Mouse (Mus musculus): ENCODE data around the gene Nprl2.

DNA sequence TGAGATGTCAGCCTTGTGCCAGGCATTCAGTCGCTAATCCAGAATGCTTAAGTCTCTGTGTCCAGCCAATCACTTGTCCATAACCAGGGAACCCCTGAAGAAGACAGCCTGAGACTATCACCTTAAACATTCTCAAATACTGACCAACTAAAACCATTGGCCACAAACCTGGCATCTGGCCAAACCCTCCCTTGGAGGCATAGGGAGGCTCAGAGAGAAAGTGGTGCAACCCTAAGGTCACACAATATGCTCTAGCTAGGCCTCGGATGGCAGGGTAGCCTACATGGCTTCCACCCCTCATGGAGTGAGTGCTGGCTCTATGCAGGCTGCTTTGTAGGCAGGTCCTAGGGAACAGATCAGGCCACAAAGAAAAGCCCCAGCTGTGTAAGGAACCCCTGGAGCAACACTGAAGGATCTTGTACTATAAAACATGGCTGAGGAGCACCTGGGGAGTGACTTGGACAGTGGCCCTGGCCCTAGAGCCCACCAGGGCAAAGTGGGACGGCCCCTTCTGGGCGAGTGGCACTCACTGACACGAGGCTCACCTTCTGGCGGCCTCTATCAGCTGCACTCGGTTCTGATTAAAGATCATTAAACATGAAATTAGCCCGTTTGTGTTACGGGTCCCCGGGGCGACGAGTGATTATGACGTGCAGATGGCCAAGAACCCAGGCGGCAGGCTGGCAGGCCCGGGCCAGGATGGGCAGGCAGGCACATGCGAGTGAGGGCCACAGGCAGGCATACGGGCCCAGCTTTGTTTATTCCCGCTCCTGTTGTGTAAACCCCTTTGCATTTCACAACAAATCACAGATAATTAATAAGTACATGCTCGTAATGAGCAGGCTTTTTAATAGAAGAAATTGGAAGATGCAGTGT, 37.1 kb upstream of the Nprl2 start:
- TF ChIP-seq CTCF (IDR thresholded peaks at IDR 0.05; ENCODE audit: control insufficient read depth, insufficient read depth, insufficient replicate concordance, low read depth, low read length) (no peak), POLR2A (IDR thresholded peaks at IDR 0.05; ENCODE audit: control insufficient read depth, low read depth, low read length) (no peak)
